Comparison of ENCODE assay signal across 8 mouse cellular contexts in the genomic region with DNA sequence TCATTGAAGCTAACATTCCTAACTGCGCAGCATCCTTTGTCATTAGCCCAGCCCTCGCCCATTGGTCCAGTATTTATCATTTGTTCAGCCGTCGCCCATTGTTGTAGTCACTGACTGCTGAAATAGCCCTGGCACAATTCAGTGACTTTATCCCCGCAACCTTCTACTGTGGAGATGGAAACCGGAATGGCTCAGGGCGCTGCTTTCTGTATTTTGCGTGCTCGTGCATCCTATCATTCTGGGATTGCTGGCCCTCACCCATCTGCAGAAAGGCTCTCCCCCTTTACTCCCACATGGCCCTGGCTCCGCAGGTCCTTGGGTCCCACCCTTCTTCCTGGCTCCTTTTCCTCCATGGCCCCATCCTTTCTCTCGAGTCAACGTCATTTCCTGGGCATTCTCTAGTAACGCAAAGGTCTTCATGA. TPM values are rescaled to one million over a fixed set of nuclear protein-coding genes. Genes with fewer than 3 reads are reported as not detected.
A peak's percentile ranks its signal among the peaks of the same experiment; 100 is the strongest.
DNase-seq lines count a peak whose midpoint lies in the region; ATAC-seq lines count a peak whose summit lies in the region.

No protein-coding gene starts in this region.

- H3K9me3 ChIP-seq in embryonic facial prominence, embryonic 14.5 days (ENCODE audit: control insufficient read depth, low read length): no peaks in the 10 kb centered on the region
- no peaks in the 10 kb centered on the region for H3K9me3 ChIP-seq in midbrain, embryonic 16.5 days (replicated peaks; ENCODE audit: control insufficient read depth, low read length, poor library complexity, severe bottlenecking)

- peak overlapping the region; percentile 74 for H3K4me3 ChIP-seq in brown adipose tissue, adult 24 weeks (ENCODE audit: insufficient read depth, low read depth, low read length)
- H3K4me3 ChIP-seq in embryonic facial prominence, embryonic 14.5 days (ENCODE audit: low read depth, low read length): peak overlapping the region; percentile 68
- H3K4me3 ChIP-seq in midbrain, embryonic 16.5 days (ENCODE audit: low read depth, low read length): peak overlapping the region; percentile 76

- ATAC-seq in embryonic facial prominence, embryonic 14.5 days (ENCODE audit: low read depth): peak; percentile 23; the same call in 1 of the 2 replicates
- peak; percentile 67 for ATAC-seq in midbrain, embryonic 16.5 days

- DNase-seq in layer of hippocampus, postnatal 10 days (ENCODE audit: low spot score in 2 of 2): peak; percentile 30 to 47
- DNase-seq in layer of hippocampus, adult 18-20 months (ENCODE audit: low spot score in 2 of 2): no peak
- DNase-seq in embryonic facial prominence, embryonic 14.5 days (ENCODE audit: low spot score): peak; percentile 24
- DNase-seq in kidney, postnatal 36 days: peak; percentile 22 to 43
- no peak for DNase-seq in gastrocnemius, postnatal 10 days
- DNase-seq in spleen, postnatal 36 days (ENCODE audit: low spot score in 2 of 2): no peak

- WGBS in embryonic facial prominence, embryonic 14.5 days: 21% methylated on average over 13 of the region's 13 CpGs
- 10% methylated on average over 13 of the region's 13 CpGs for WGBS in midbrain, embryonic 16.5 days

- peaks cover 9% of the 10 kb centered on the region; the same call in 1 of the 2 replicates for H3K4me1 ChIP-seq in brown adipose tissue, adult 24 weeks (ENCODE audit: control insufficient read depth, insufficient read depth, insufficient read length, low read length)
- H3K4me1 ChIP-seq in embryonic facial prominence, embryonic 14.5 days (ENCODE audit: control insufficient read depth, insufficient read depth, low read length): peaks cover 19% of the 10 kb centered on the region
- H3K4me1 ChIP-seq in midbrain, embryonic 16.5 days (ENCODE audit: control insufficient read depth, insufficient read depth, low read length): peaks cover 25% of the 10 kb centered on the region

- peak overlapping the region; percentile 80 for H3K4me2 ChIP-seq in embryonic facial prominence, embryonic 14.5 days (ENCODE audit: low read depth, low read length)
- peak overlapping the region; percentile 75 for H3K4me2 ChIP-seq in midbrain, embryonic 16.5 days (ENCODE audit: low read length)

- H3K9ac ChIP-seq in embryonic facial prominence, embryonic 14.5 days (ENCODE audit: low read depth, low read length): peak overlapping the region; percentile 75
- peak overlapping the region; percentile 67 for H3K9ac ChIP-seq in midbrain, embryonic 16.5 days (ENCODE audit: low read depth, low read length)

- H3K27ac ChIP-seq in brown adipose tissue, adult 24 weeks (replicated peaks; ENCODE audit: low read depth, low read length): no peak overlapping the region
- H3K27ac ChIP-seq in embryonic facial prominence, embryonic 14.5 days (replicated peaks; ENCODE audit: low read depth, low read length): peak overlapping the region; percentile 52
- H3K27ac ChIP-seq in midbrain, embryonic 16.5 days (ENCODE audit: low read length): peak overlapping the region; percentile 97

- no peaks in the 10 kb centered on the region for H3K36me3 ChIP-seq in embryonic facial prominence, embryonic 14.5 days (ENCODE audit: control insufficient read depth, insufficient read depth, low read length)
- no peaks in the 10 kb centered on the region for H3K36me3 ChIP-seq in midbrain, embryonic 16.5 days (ENCODE audit: control insufficient read depth, insufficient read depth, low read length)

- no peaks in the 10 kb centered on the region for H3K27me3 ChIP-seq in embryonic facial prominence, embryonic 14.5 days (replicated peaks; ENCODE audit: control insufficient read depth, insufficient read depth, low read length)
- no peaks in the 10 kb centered on the region for H3K27me3 ChIP-seq in midbrain, embryonic 16.5 days (ENCODE audit: control insufficient read depth, insufficient read depth, low read depth, low read length)

RNA-seq across cellular contexts. Expression of a gene that starts 0.6 kb away (rescaled TPM):
- total RNA-seq in layer of hippocampus, postnatal 10 days (2021): 10 to 100 TPM; 26.7 to 27.3 TPM
- total RNA-seq in layer of hippocampus, adult 18-20 months (2021): 1 to 10 TPM; 8.6 to 8.7 TPM
- polyA plus RNA-seq in brown adipose tissue, adult 24 weeks (2012; ENCODE audit: insufficient read depth, insufficient read length, missing spikeins): 2.8 and 8.2 TPM in 2 replicates
- 27.0 and 33.9 TPM in 2 replicates for polyA plus RNA-seq in embryonic facial prominence, embryonic 14.5 days (2014; fragmentation: Nextera tagmentation; extraction: Ambion mirVana)
- 76.8 and 81.3 TPM in 2 replicates for polyA plus RNA-seq in midbrain, embryonic 16.5 days (2015; fragmentation: Nextera tagmentation; extraction: Ambion mirVana)
- 1 to 10 TPM; 3.4 to 3.8 TPM for total RNA-seq in gastrocnemius, postnatal 10 days (2021)

RNA-seq across cellular contexts. Expression of a gene that starts 3.8 kb away (rescaled TPM):
- 100 to 1,000 TPM; 516 to 611 TPM for total RNA-seq in layer of hippocampus, postnatal 10 days (2021)
- total RNA-seq in layer of hippocampus, adult 18-20 months (2021): 100 to 1,000 TPM; 509 to 565 TPM
- 86.7 and 109 TPM in 2 replicates for polyA plus RNA-seq in brown adipose tissue, adult 24 weeks (2012; ENCODE audit: insufficient read depth, insufficient read length, missing spikeins)
- polyA plus RNA-seq in embryonic facial prominence, embryonic 14.5 days (2014; fragmentation: Nextera tagmentation; extraction: Ambion mirVana): 320 and 345 TPM in 2 replicates
- 467 and 529 TPM in 2 replicates for polyA plus RNA-seq in midbrain, embryonic 16.5 days (2015; fragmentation: Nextera tagmentation; extraction: Ambion mirVana)
- 100 to 1,000 TPM; 177 to 255 TPM for total RNA-seq in gastrocnemius, postnatal 10 days (2021)

RNA-seq across cellular contexts. Expression of a gene that starts 15.1 kb away (rescaled TPM):
- total RNA-seq in layer of hippocampus, postnatal 10 days (2021): 100 to 1,000 TPM; 121 to 123 TPM
- total RNA-seq in layer of hippocampus, adult 18-20 months (2021): 100 to 1,000 TPM; 390 to 405 TPM
- polyA plus RNA-seq in brown adipose tissue, adult 24 weeks (2012; ENCODE audit: insufficient read depth, insufficient read length, missing spikeins): 25.8 and 26.8 TPM in 2 replicates
- 62.9 and 74.7 TPM in 2 replicates for polyA plus RNA-seq in embryonic facial prominence, embryonic 14.5 days (2014; fragmentation: Nextera tagmentation; extraction: Ambion mirVana)
- 205 and 220 TPM in 2 replicates for polyA plus RNA-seq in midbrain, embryonic 16.5 days (2015; fragmentation: Nextera tagmentation; extraction: Ambion mirVana)
- 10 to 100 TPM; 39.0 to 39.5 TPM for total RNA-seq in gastrocnemius, postnatal 10 days (2021)

RNA-seq across cellular contexts. Expression of a gene that starts 40.9 kb away (rescaled TPM):
- under 1 TPM; 0.20 to 0.27 TPM for total RNA-seq in layer of hippocampus, postnatal 10 days (2021)
- under 1 TPM; 0.30 to 0.52 TPM for total RNA-seq in layer of hippocampus, adult 18-20 months (2021)
- polyA plus RNA-seq in brown adipose tissue, adult 24 weeks (2012; ENCODE audit: insufficient read depth, insufficient read length, missing spikeins): not detected in 2 replicates
- 12.9 and 21.2 TPM in 2 replicates for polyA plus RNA-seq in embryonic facial prominence, embryonic 14.5 days (2014; fragmentation: Nextera tagmentation; extraction: Ambion mirVana)
- 1.6 and 1.8 TPM in 2 replicates for polyA plus RNA-seq in midbrain, embryonic 16.5 days (2015; fragmentation: Nextera tagmentation; extraction: Ambion mirVana)
- total RNA-seq in gastrocnemius, postnatal 10 days (2021): not detected

RNA-seq across cellular contexts. Expression of a gene that starts 42.4 kb away (rescaled TPM):
- 100 to 1,000 TPM; 402 to 410 TPM for total RNA-seq in layer of hippocampus, postnatal 10 days (2021)
- 100 to 1,000 TPM; 355 to 375 TPM for total RNA-seq in layer of hippocampus, adult 18-20 months (2021)
- 378 and 510 TPM in 2 replicates for polyA plus RNA-seq in brown adipose tissue, adult 24 weeks (2012; ENCODE audit: insufficient read depth, insufficient read length, missing spikeins)
- 1,099 and 1,112 TPM in 2 replicates for polyA plus RNA-seq in embryonic facial prominence, embryonic 14.5 days (2014; fragmentation: Nextera tagmentation; extraction: Ambion mirVana)
- 1,162 and 1,206 TPM in 2 replicates for polyA plus RNA-seq in midbrain, embryonic 16.5 days (2015; fragmentation: Nextera tagmentation; extraction: Ambion mirVana)
- 100 to 1,000 TPM; 364 to 374 TPM for total RNA-seq in gastrocnemius, postnatal 10 days (2021)

Comparison
In these comparisons a context has a peak if more than half of its experiments do, and no peak if none do; other contexts are left out.
1. DNase-seq: peak in layer of hippocampus, postnatal 10 days (2 of 2), embryonic facial prominence, embryonic 14.5 days (single experiment) and kidney, postnatal 36 days (2 of 2); none in layer of hippocampus, adult 18-20 months (0 of 2), gastrocnemius, postnatal 10 days (single experiment) and spleen, postnatal 36 days (0 of 2).
2. Peak in every context shown above with its lines, with median percentiles within 50 percentile points of each other: H3K4me3 ChIP-seq.